Mouse (Mus musculus): ENCODE data around the gene Ctdspl. TPM values are rescaled to one million over a fixed set of nuclear protein-coding genes. Genes with fewer than 3 reads are reported as not detected.

Ctdspl gene
- polyA plus RNA-seq, 1 experiment from 2014 or later: 7.9 TPM

- peak within 1 kb of the TSS; percentile 56 for H3K4me2 ChIP-seq
- H3K36me3 ChIP-seq: no peaks in the 10 kb centered on the region
- H3K9ac ChIP-seq (replicated peaks): 0 out of 2 replicates have a peak within 1 kb of the TSS, but pooled peaks have one; percentile 14
- WGBS: 20% methylated on average over 22 of the region's 22 CpGs
- peak; percentile 46; the same call in 1 of the 2 replicates for ATAC-seq (ENCODE audit: low FRiP score)
- H3K4me3 ChIP-seq (replicated peaks): peak within 1 kb of the TSS; percentile 22
- no peak within 1 kb of the TSS for H3K27ac ChIP-seq (replicated peaks)
- peaks cover 17% of the 10 kb centered on the region; the same call in 1 of the 2 replicates for H3K27me3 ChIP-seq (replicated peaks)
- H3K4me1 ChIP-seq: peaks cover 12% of the 10 kb centered on the region
- H3K9me3 ChIP-seq (replicated peaks): no peaks in the 10 kb centered on the region
These were observed 126.1 kb downstream of the Ctdspl start, which contains the start of gene Vill for GRCm38 (mm10) chr9:119052154-119052944. Gene Vill, plus strand, starts transcription at chr9:119052778.

GRCm38 (mm10) chr9:119053964-119054576, 127.8 kb downstream of the Ctdspl start:
- 89% methylated on average over 9 of the region's 9 CpGs for WGBS
- peaks cover 17% of the 10 kb centered on the region; the same call in 1 of the 2 replicates for H3K27me3 ChIP-seq (replicated peaks)
- no peak for ATAC-seq (ENCODE audit: low FRiP score)
- H3K9ac ChIP-seq (replicated peaks): no peak overlapping the region
- H3K9me3 ChIP-seq (replicated peaks): no peaks in the 10 kb centered on the region
- H3K4me1 ChIP-seq: peaks cover 12% of the 10 kb centered on the region
- no peaks in the 10 kb centered on the region for H3K36me3 ChIP-seq
- H3K27ac ChIP-seq (replicated peaks): no peak overlapping the region
- H3K4me3 ChIP-seq (replicated peaks): no peak overlapping the region
- no peak overlapping the region for H3K4me2 ChIP-seq

- 85% methylated on average over 4 of the region's 4 CpGs for WGBS
- no peak overlapping the region for H3K9ac ChIP-seq (replicated peaks)
- no peaks in the 10 kb centered on the region for H3K9me3 ChIP-seq (replicated peaks)
- peaks cover 17% of the 10 kb centered on the region; the same call in 1 of the 2 replicates for H3K27me3 ChIP-seq (replicated peaks)
- no peak for ATAC-seq (ENCODE audit: low FRiP score)
- H3K4me2 ChIP-seq: no peak overlapping the region
- H3K4me1 ChIP-seq: peaks cover 12% of the 10 kb centered on the region
- no peak overlapping the region for H3K27ac ChIP-seq (replicated peaks)
- H3K36me3 ChIP-seq: no peaks in the 10 kb centered on the region
- H3K4me3 ChIP-seq (replicated peaks): no peak overlapping the region
These were observed 129.1 kb downstream of the Ctdspl start for GRCm38 (mm10) chr9:119055336-119055735.

- Histone ChIP-seq H3K27ac (replicated peaks) (no peak overlapping the region), H3K36me3 (no peaks in the 10 kb centered on the region), H3K4me3 (replicated peaks) (no peak overlapping the region), H3K9ac (replicated peaks) (no peak overlapping the region), H3K4me1 (peaks cover under 1% of the 10 kb centered on the region), H3K4me2 (no peak overlapping the region), H3K9me3 (replicated peaks) (no peaks in the 10 kb centered on the region), H3K27me3 (replicated peaks) (peaks cover 8% of the 10 kb centered on the region; the same call in 1 of the 2 replicates)
- WGBS: 80% methylated on average over 7 of the region's 7 CpGs
- ATAC-seq (ENCODE audit: low FRiP score): no peak
These were observed 132.0 kb downstream of the Ctdspl start for GRCm38 (mm10) chr9:119058245-119058644.

- WGBS: 90% methylated on average over 10 of the region's 10 CpGs
- Histone ChIP-seq H3K4me2 (no peak overlapping the region), H3K36me3 (no peaks in the 10 kb centered on the region), H3K27ac (replicated peaks) (no peak overlapping the region), H3K9ac (replicated peaks) (no peak overlapping the region), H3K27me3 (replicated peaks) (no peaks in the 10 kb centered on the region), H3K9me3 (replicated peaks) (no peaks in the 10 kb centered on the region), H3K4me3 (replicated peaks) (no peak overlapping the region), H3K4me1 (no peaks in the 10 kb centered on the region)
- ATAC-seq (ENCODE audit: low FRiP score): no peak
These were observed 134.4 kb downstream of the Ctdspl start for GRCm38 (mm10) chr9:119060701-119061100.

GRCm38 (mm10) chr9:119063036-119063644, 136.9 kb downstream of the Ctdspl start:
- no peak overlapping the region for H3K4me3 ChIP-seq (replicated peaks)
- ATAC-seq (ENCODE audit: low FRiP score): no peak
- 34% methylated on average over 19 of the region's 19 CpGs for whole genome bisulfite sequencing
- H3K9me3 ChIP-seq (replicated peaks): no peaks in the 10 kb centered on the region
- H3K36me3 ChIP-seq: no peaks in the 10 kb centered on the region
- H3K4me1 ChIP-seq: peaks cover 2% of the 10 kb centered on the region; the same call in 1 of the 2 replicates
- 0 out of 2 replicates have a peak, but pooled peaks cover 4% of the 10 kb centered on the region for H3K27me3 ChIP-seq (replicated peaks)
- no peak overlapping the region for H3K4me2 ChIP-seq
- no peak overlapping the region for H3K27ac ChIP-seq (replicated peaks)
- no peak overlapping the region for H3K9ac ChIP-seq (replicated peaks)

- no peak overlapping the region for H3K4me3 ChIP-seq (replicated peaks)
- H3K4me1 ChIP-seq: peaks cover 2% of the 10 kb centered on the region; the same call in 1 of the 2 replicates
- no peak overlapping the region for H3K4me2 ChIP-seq
- H3K9me3 ChIP-seq (replicated peaks): no peaks in the 10 kb centered on the region
- H3K27ac ChIP-seq (replicated peaks): no peak overlapping the region
- no peak for ATAC-seq (ENCODE audit: low FRiP score)
- WGBS: 76% methylated on average over 4 of the region's 4 CpGs
- no peaks in the 10 kb centered on the region for H3K36me3 ChIP-seq
- H3K27me3 ChIP-seq (replicated peaks): 0 out of 2 replicates have a peak, but pooled peaks cover 4% of the 10 kb centered on the region
- H3K9ac ChIP-seq (replicated peaks): no peak overlapping the region
These were observed 138.0 kb downstream of the Ctdspl start for GRCm38 (mm10) chr9:119064296-119064695.

- peak; percentile 33 for ATAC-seq (ENCODE audit: low FRiP score)
- Histone ChIP-seq H3K36me3 (0 out of 2 replicates have a peak, but pooled peaks cover 3% of the 10 kb centered on the region), H3K27ac (replicated peaks) (no peak overlapping the region), H3K9me3 (replicated peaks) (no peaks in the 10 kb centered on the region), H3K4me2 (no peak overlapping the region), H3K4me3 (replicated peaks) (no peak overlapping the region), H3K4me1 (peaks cover 2% of the 10 kb centered on the region; the same call in 1 of the 2 replicates), H3K27me3 (replicated peaks) (0 out of 2 replicates have a peak, but pooled peaks cover 4% of the 10 kb centered on the region), H3K9ac (replicated peaks) (no peak overlapping the region)
- WGBS: 8% methylated on average over 6 of the region's 6 CpGs
These were observed 141.3 kb downstream of the Ctdspl start for GRCm38 (mm10) chr9:119067601-119068000.

- ATAC-seq (ENCODE audit: low FRiP score): no peak
- 92% methylated on average over 11 of the region's 11 CpGs for WGBS
- H3K36me3 ChIP-seq: 0 out of 2 replicates have a peak, but pooled peaks cover 5% of the 10 kb centered on the region
- H3K27ac ChIP-seq (replicated peaks): no peak overlapping the region
- no peak overlapping the region for H3K4me3 ChIP-seq (replicated peaks)
- no peaks in the 10 kb centered on the region for H3K9me3 ChIP-seq (replicated peaks)
- H3K27me3 ChIP-seq (replicated peaks): 0 out of 2 replicates have a peak, but pooled peaks cover 4% of the 10 kb centered on the region
- no peak overlapping the region for H3K4me2 ChIP-seq
- H3K9ac ChIP-seq (replicated peaks): no peak overlapping the region
- peaks cover 2% of the 10 kb centered on the region; the same call in 1 of the 2 replicates for H3K4me1 ChIP-seq
These were observed 142.0 kb downstream of the Ctdspl start for GRCm38 (mm10) chr9:119068266-119068665.

GRCm38 (mm10) chr9:119070173-119070825, 144.0 kb downstream of the Ctdspl start:
- H3K36me3 ChIP-seq: peaks cover 20% of the 10 kb centered on the region; the same call in 1 of the 2 replicates
- no peak overlapping the region for H3K4me2 ChIP-seq
- no peaks in the 10 kb centered on the region for H3K9me3 ChIP-seq (replicated peaks)
- H3K4me3 ChIP-seq (replicated peaks): no peak overlapping the region
- 0 out of 2 replicates have a peak, but pooled peaks cover 4% of the 10 kb centered on the region for H3K27me3 ChIP-seq (replicated peaks)
- ATAC-seq (ENCODE audit: low FRiP score): no peak
- 84% methylated on average over 13 of the region's 13 CpGs for WGBS
- H3K27ac ChIP-seq (replicated peaks): no peak overlapping the region
- no peak overlapping the region for H3K9ac ChIP-seq (replicated peaks)
- peaks cover 2% of the 10 kb centered on the region; the same call in 1 of the 2 replicates for H3K4me1 ChIP-seq

- Histone ChIP-seq H3K27me3 (replicated peaks) (0 out of 2 replicates have a peak, but pooled peaks cover 4% of the 10 kb centered on the region), H3K36me3 (peaks cover 24% of the 10 kb centered on the region)
- WGBS: 86% methylated on average over 9 of the region's 9 CpGs
These were observed 145.5 kb downstream of the Ctdspl start for GRCm38 (mm10) chr9:119071786-119072185.

More at GRCm38 (mm10) chr9:119071786-119072185, 145.5 kb downstream of the Ctdspl start:
- H3K4me3 ChIP-seq (replicated peaks): no peak overlapping the region
- H3K27ac ChIP-seq (replicated peaks): no peak overlapping the region
- no peaks in the 10 kb centered on the region for H3K9me3 ChIP-seq (replicated peaks)
- H3K4me2 ChIP-seq: no peak overlapping the region
- H3K4me1 ChIP-seq: peaks cover 2% of the 10 kb centered on the region; the same call in 1 of the 2 replicates
- no peak overlapping the region for H3K9ac ChIP-seq (replicated peaks)
- no peak for ATAC-seq (ENCODE audit: low FRiP score)

Data from neural tube, embryonic 15.5 days (tissue).